Mouse (Mus musculus): ENCODE results near the gene Olfr328. TPM values are rescaled to one million over a fixed set of nuclear protein-coding genes. Genes with fewer than 3 reads are reported as not detected.

Gene Olfr328
- total RNA-seq, 2 experiments from 2014 or later = not detected

Other genes with a start within 250 kb of the Olfr328 start
- 1 to 10 TPM; 3.9 to 4.1 TPM for gene Zfp692, start 248.6 kb downstream of the Olfr328 start, total RNA-seq (2021)
- 10 to 100 TPM; 33.2 to 45.7 TPM for gene Zfp672, start 225.3 kb downstream of the Olfr328 start, total RNA-seq (2021)
- gene Sh3bp5l, start 224.9 kb downstream of the Olfr328 start, total RNA-seq (2021) = 10 to 100 TPM; 22.4 to 23.3 TPM
- not detected for gene Lypd8, start 176.6 kb downstream of the Olfr328 start, total RNA-seq (2021)
- gene 1810065E05Rik, start 134.5 kb downstream of the Olfr328 start, total RNA-seq (2021) = not detected
- not detected for gene Gm12253, start 123.1 kb downstream of the Olfr328 start, total RNA-seq (2021)
- not detected for gene Lypd9, start 102.7 kb downstream of the Olfr328 start, total RNA-seq (2021)
- not detected for gene Olfr30, start 93.4 kb downstream of the Olfr328 start, total RNA-seq (2021)
- not detected for gene Olfr332, start 63.1 kb downstream of the Olfr328 start, total RNA-seq (2021)
- not detected for gene Olfr331, start 53.1 kb downstream of the Olfr328 start, total RNA-seq (2021)
- not detected for gene Olfr330, start 20.8 kb downstream of the Olfr328 start, total RNA-seq (2021)
- gene Olfr329-ps, start 9.2 kb downstream of the Olfr328 start, total RNA-seq (2021) = not detected
- gene Olfr224, start 14.9 kb upstream of the Olfr328 start, total RNA-seq (2021) = not detected
- not detected for gene Olfr325, start 22.1 kb upstream of the Olfr328 start, total RNA-seq (2021)
- gene Olfr324, start 39.5 kb upstream of the Olfr328 start, total RNA-seq (2021) = not detected
- not detected for gene 2210407C18Rik, start 60.4 kb upstream of the Olfr328 start, total RNA-seq (2021)
- not detected for gene Olfr323, start 74.9 kb upstream of the Olfr328 start, total RNA-seq (2021)
- gene Trim58, start 84.8 kb upstream of the Olfr328 start, total RNA-seq (2021) = not detected
- gene Olfr322, start 103.1 kb upstream of the Olfr328 start, total RNA-seq (2021) = not detected
- gene Olfr320, start 125.5 kb upstream of the Olfr328 start, total RNA-seq (2021) = not detected
- not detected for gene Olfr319, start 143.5 kb upstream of the Olfr328 start, total RNA-seq (2021)
- gene Olfr318, start 168.4 kb upstream of the Olfr328 start, total RNA-seq (2021) = not detected
- gene Olfr317, start 183.6 kb upstream of the Olfr328 start, total RNA-seq (2021) = not detected
- gene Olfr316, start 197.1 kb upstream of the Olfr328 start, total RNA-seq (2021) = not detected
- not detected for gene Olfr315, start 217.6 kb upstream of the Olfr328 start, total RNA-seq (2021)
- gene Olfr314, start 227.3 kb upstream of the Olfr328 start, total RNA-seq (2021) = not detected
- gene Fam183b, start 246.3 kb upstream of the Olfr328 start, total RNA-seq (2021) = not detected